Mouse (Mus musculus) kidney, embryonic 16.5 days (tissue): ENCODE results near the gene Apol6. TPM values are rescaled to one million over a fixed set of nuclear protein-coding genes. Genes with fewer than 3 reads are reported as not detected.

Experiments used
- ATAC-seq: fragments of 200-750 bp; cut with Nextera tagmentation; 2 replicates; pipeline ENCODE4 v1.8.0; 2017; ENCODE audit warnings: moderate TSS enrichment; ENCODE audit not compliant: low FRiP score, low TSS enrichment
- H3K27ac ChIP-seq: fragments of 300-500 bp; sonication (generic); 2 replicates; pipeline ENCODE4 v1.5.1; 2014; ENCODE audit warnings: low read length
- H3K27me3 ChIP-seq: fragments of 300-500 bp; sonication (generic); 2 replicates; pipeline ENCODE4 v1.6.1; 2014; ENCODE audit warnings: low read length, control low read depth, mixed read lengths; ENCODE audit not compliant: insufficient read depth
- H3K36me3 ChIP-seq: fragments of 300-500 bp; sonication (generic); 2 replicates; pipeline ENCODE4 v1.6.1; 2014; ENCODE audit warnings: low read length, control low read depth, mixed read lengths; ENCODE audit not compliant: insufficient read depth
- H3K4me1 ChIP-seq: fragments of 300-500 bp; sonication (generic); 2 replicates; pipeline ENCODE4 v1.6.1; 2014; ENCODE audit warnings: low read length, control low read depth, mixed read lengths; ENCODE audit not compliant: insufficient read depth
- H3K4me2 ChIP-seq: fragments of 300-500 bp; sonication (generic); replicated peaks from 2 replicates; pipeline ENCODE4 v1.6.1; 2014; ENCODE audit warnings: low read depth, low read length
- H3K4me3 ChIP-seq: fragments of 300-500 bp; sonication (generic); 2 replicates; pipeline ENCODE4 v1.5.1; 2014; ENCODE audit warnings: mild to moderate bottlenecking, low read length
- H3K9ac ChIP-seq: fragments of 300-500 bp; sonication (generic); replicated peaks from 2 replicates; pipeline ENCODE4 v1.6.1; 2014; ENCODE audit warnings: low read length
- H3K9me3 ChIP-seq: fragments of 300-500 bp; sonication (generic); 2 replicates; pipeline ENCODE4 v1.6.1; 2016; ENCODE audit warnings: low read length, control low read depth
- whole genome bisulfite sequencing: fragments of 180-500 bp; shearing (Covaris S2); extraction: QIAGEN DNeasy Blood & Tissue Kit; methylation state at CpG from one replicate; pipeline ENCODE4 v1.1.7; 2014; 5-methylcytosine and 5-hydroxymethylcytosine counted together
- polyA plus RNA-seq: library from polyadenylated mRNA; unstranded; fragments of >200 nt; fragmentation: Nextera tagmentation; extraction: Ambion mirVana; gene quantifications from 2 replicates; pipeline ENCODE4 v1.2.1, GENCODE M21; 2015

Apol6 gene
- polyA plus RNA-seq, 1 experiment from 2014 or later: not detected

GRCm38 (mm10) chr15:77016509-77016908 lies 28.0 kb upstream of the Apol6 start:
- no peak overlapping the region for H3K4me2 ChIP-seq
- no peaks in the 10 kb centered on the region for H3K27me3 ChIP-seq
- H3K4me3 ChIP-seq: no peak overlapping the region
- H3K36me3 ChIP-seq: no peaks in the 10 kb centered on the region
- H3K27ac ChIP-seq: no peak overlapping the region
- H3K9ac ChIP-seq: no peak overlapping the region
- WGBS: 94% methylated on average over 6 of the region's 6 CpGs
- no peaks in the 10 kb centered on the region for H3K9me3 ChIP-seq
- no peak for ATAC-seq
- H3K4me1 ChIP-seq: peaks cover 19% of the 10 kb centered on the region

- no peak overlapping the region for H3K4me3 ChIP-seq
- H3K4me2 ChIP-seq: no peak overlapping the region
- H3K36me3 ChIP-seq: no peaks in the 10 kb centered on the region
- no peaks in the 10 kb centered on the region for H3K27me3 ChIP-seq
- H3K4me1 ChIP-seq: peaks cover 19% of the 10 kb centered on the region
- H3K9ac ChIP-seq: no peak overlapping the region
- ATAC-seq: no peak
- no peaks in the 10 kb centered on the region for H3K9me3 ChIP-seq
- no peak overlapping the region for H3K27ac ChIP-seq
Measured at GRCm38 (mm10) chr15:77017897-77018296, 26.6 kb upstream of the Apol6 start.

- ATAC-seq: no peak
- Histone ChIP-seq H3K9ac (no peak overlapping the region), H3K36me3 (no peaks in the 10 kb centered on the region), H3K27me3 (no peaks in the 10 kb centered on the region), H3K9me3 (no peaks in the 10 kb centered on the region), H3K4me2 (no peak overlapping the region), H3K4me1 (peaks cover 13% of the 10 kb centered on the region), H3K4me3 (no peak overlapping the region), H3K27ac (no peak overlapping the region)
- WGBS: 66% methylated on average over 6 of the region's 6 CpGs
Measured at GRCm38 (mm10) chr15:77018740-77019340, 25.7 kb upstream of the Apol6 start.

- Histone ChIP-seq H3K4me1 (peaks cover 6% of the 10 kb centered on the region), H3K4me3 (no peak overlapping the region), H3K36me3 (no peaks in the 10 kb centered on the region), H3K4me2 (no peak overlapping the region), H3K27ac (no peak overlapping the region), H3K27me3 (no peaks in the 10 kb centered on the region), H3K9me3 (no peaks in the 10 kb centered on the region), H3K9ac (no peak overlapping the region)
- WGBS: 79% methylated on average over 7 of the region's 7 CpGs
- no peak for ATAC-seq
Measured at GRCm38 (mm10) chr15:77019533-77019932, 25.0 kb upstream of the Apol6 start.

GRCm38 (mm10) chr15:77020136-77020535 lies 24.4 kb upstream of the Apol6 start:
- WGBS: 85% methylated on average over 4 of the region's 4 CpGs
- no peak for ATAC-seq
- Histone ChIP-seq H3K9ac (no peak overlapping the region), H3K9me3 (no peaks in the 10 kb centered on the region), H3K4me2 (no peak overlapping the region), H3K4me1 (peaks cover under 1% of the 10 kb centered on the region), H3K27me3 (no peaks in the 10 kb centered on the region), H3K36me3 (no peaks in the 10 kb centered on the region), H3K27ac (no peak overlapping the region), H3K4me3 (no peak overlapping the region)

GRCm38 (mm10) chr15:77021056-77021455 lies 23.5 kb upstream of the Apol6 start:
- Histone ChIP-seq H3K27me3 (no peaks in the 10 kb centered on the region), H3K9me3 (no peaks in the 10 kb centered on the region), H3K4me2 (no peak overlapping the region), H3K4me1 (no peaks in the 10 kb centered on the region; the same call in 1 of the 2 replicates), H3K27ac (no peak overlapping the region), H3K9ac (no peak overlapping the region), H3K36me3 (no peaks in the 10 kb centered on the region), H3K4me3 (no peak overlapping the region)
- 91% methylated on average over 3 of the region's 3 CpGs for WGBS
- no peak for ATAC-seq

- Histone ChIP-seq H3K27ac (no peak overlapping the region), H3K27me3 (no peaks in the 10 kb centered on the region), H3K36me3 (no peaks in the 10 kb centered on the region), H3K4me3 (no peak overlapping the region), H3K9ac (no peak overlapping the region), H3K4me2 (no peak overlapping the region), H3K9me3 (no peaks in the 10 kb centered on the region), H3K4me1 (no peaks in the 10 kb centered on the region; the same call in 1 of the 2 replicates)
- WGBS: 82% methylated on average over 4 of the region's 4 CpGs
- ATAC-seq: no peak
Measured at GRCm38 (mm10) chr15:77021851-77022250, 22.7 kb upstream of the Apol6 start.

GRCm38 (mm10) chr15:77022401-77022957 lies 22.1 kb upstream of the Apol6 start:
- H3K9ac ChIP-seq: no peak overlapping the region
- H3K4me2 ChIP-seq: no peak overlapping the region
- no peaks in the 10 kb centered on the region for H3K36me3 ChIP-seq
- no peaks in the 10 kb centered on the region; the same call in 1 of the 2 replicates for H3K4me1 ChIP-seq
- H3K27me3 ChIP-seq: no peaks in the 10 kb centered on the region
- WGBS: 79% methylated on average over 5 of the region's 5 CpGs
- no peak overlapping the region for H3K27ac ChIP-seq
- ATAC-seq: no peak
- no peak overlapping the region for H3K4me3 ChIP-seq
- H3K9me3 ChIP-seq: no peaks in the 10 kb centered on the region

- no peak for ATAC-seq
- 73% methylated on average over 5 of the region's 5 CpGs for WGBS
- Histone ChIP-seq H3K9me3 (no peaks in the 10 kb centered on the region), H3K9ac (no peak overlapping the region), H3K27ac (no peak overlapping the region), H3K4me3 (no peak overlapping the region), H3K27me3 (no peaks in the 10 kb centered on the region), H3K36me3 (no peaks in the 10 kb centered on the region), H3K4me1 (no peaks in the 10 kb centered on the region; the same call in 1 of the 2 replicates), H3K4me2 (no peak overlapping the region)
Measured at GRCm38 (mm10) chr15:77025884-77026583, 18.5 kb upstream of the Apol6 start.

- Histone ChIP-seq H3K9ac (no peak overlapping the region), H3K36me3 (no peaks in the 10 kb centered on the region), H3K9me3 (no peaks in the 10 kb centered on the region), H3K4me3 (no peak overlapping the region), H3K4me2 (no peak overlapping the region), H3K27me3 (no peaks in the 10 kb centered on the region), H3K4me1 (0 out of 2 replicates have a peak, but pooled peaks cover 3% of the 10 kb centered on the region), H3K27ac (no peak overlapping the region)
- WGBS: 84% methylated on average over 3 of the region's 3 CpGs
- no peak for ATAC-seq
Measured at GRCm38 (mm10) chr15:77027117-77027516, 17.4 kb upstream of the Apol6 start.
